Mouse (Mus musculus) cerebellum, adult 11-12 months (tissue): ENCODE results near the gene Ehd1.
A peak's percentile ranks its signal among the peaks of the same experiment; 100 is the strongest.

ENCODE experiments used
- DNase-seq: peaks from one replicate; pipeline ENCODE4 v3.0.0; 2022

Gene Ehd1

DNA sequence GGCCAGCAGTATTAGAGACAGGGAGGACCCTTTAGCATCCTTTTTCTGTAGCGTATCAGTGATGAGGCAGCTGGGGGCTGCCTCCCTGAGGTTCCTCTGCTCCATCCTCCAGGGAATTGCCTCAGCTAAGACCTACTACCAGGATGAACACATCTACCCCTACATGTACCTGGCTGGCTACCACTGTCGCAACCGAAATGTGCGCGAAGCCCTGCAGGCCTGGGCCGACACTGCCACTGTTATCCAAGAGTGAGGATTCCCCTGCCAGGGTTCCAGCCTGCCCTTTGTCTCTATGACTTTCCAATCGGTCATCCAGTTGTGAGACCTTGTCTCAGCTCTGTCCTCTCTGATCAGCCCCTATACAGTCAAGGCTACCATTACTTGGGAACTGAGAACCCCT, 61.6 kb downstream of the Ehd1 start:
- peak; percentile 44 for DNase-seq

DNA sequence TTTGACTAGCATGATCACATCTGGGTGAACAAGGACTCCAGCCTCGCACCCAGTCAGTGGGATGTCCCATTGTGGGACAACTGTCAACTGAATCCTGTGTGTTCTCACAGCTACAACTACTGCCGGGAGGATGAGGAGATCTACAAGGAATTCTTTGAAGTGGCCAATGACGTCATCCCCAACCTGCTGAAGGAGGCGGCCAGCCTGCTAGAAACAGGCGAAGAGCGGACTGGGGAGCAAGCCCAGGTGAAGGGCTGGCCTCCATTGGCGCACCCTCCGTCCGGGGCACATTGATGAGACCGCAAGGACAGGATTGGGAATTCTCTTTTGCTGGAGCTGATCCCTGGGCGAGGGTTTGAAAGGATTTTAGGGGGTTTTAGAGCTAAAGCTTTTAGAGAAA, 62.2 kb downstream of the Ehd1 start:
- peak; percentile 47 for DNase-seq

DNA sequence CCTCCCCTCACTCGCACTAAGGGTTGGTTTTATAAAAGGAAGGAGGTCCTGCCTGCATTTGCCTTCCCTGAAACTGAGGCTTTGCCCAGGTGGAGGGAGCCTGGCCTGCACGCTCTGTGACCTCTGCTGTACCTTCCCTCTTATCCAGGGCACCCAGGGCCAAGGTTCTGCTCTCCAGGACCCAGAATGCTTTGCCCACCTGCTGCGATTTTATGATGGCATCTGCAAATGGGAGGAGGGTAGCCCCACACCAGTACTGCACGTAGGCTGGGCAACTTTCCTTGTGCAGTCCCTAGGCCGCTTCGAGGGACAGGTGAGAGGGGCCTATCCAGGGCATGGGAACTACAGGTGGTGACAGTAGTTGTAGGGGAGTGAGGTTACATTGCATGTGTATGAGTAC, 62.7 kb downstream of the Ehd1 start:
- peak; percentile 58 for DNase-seq

DNA sequence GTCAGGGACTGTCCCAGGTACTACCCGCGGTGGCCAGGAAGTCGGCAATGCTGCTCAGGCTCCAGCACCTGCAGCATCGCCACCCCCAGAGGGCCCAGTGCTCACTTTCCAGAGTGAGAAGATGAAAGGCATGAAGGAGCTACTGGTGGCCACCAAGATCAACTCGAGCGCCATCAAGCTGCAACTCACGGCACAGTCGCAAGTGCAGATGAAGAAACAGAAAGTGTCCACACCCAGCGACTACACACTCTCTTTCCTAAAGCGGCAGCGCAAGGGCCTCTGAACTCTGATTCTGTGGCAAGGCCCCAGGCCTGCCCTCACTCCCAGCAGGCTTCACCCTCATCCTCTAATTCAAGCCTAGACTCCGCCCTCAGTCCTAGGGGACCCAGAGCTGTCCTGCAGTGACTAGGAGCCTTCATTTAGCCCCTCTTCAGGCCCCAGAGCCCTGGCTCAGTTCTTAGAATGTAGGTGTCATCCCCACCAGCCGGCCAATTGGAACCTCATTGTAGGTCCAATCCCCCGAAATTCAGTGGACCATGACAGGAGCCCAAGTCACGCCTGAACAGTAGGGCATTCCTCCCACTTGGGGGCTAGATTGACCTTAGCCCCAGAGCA, 63.5 kb downstream of the Ehd1 start:
- DNase-seq: peak; percentile 54

DNA sequence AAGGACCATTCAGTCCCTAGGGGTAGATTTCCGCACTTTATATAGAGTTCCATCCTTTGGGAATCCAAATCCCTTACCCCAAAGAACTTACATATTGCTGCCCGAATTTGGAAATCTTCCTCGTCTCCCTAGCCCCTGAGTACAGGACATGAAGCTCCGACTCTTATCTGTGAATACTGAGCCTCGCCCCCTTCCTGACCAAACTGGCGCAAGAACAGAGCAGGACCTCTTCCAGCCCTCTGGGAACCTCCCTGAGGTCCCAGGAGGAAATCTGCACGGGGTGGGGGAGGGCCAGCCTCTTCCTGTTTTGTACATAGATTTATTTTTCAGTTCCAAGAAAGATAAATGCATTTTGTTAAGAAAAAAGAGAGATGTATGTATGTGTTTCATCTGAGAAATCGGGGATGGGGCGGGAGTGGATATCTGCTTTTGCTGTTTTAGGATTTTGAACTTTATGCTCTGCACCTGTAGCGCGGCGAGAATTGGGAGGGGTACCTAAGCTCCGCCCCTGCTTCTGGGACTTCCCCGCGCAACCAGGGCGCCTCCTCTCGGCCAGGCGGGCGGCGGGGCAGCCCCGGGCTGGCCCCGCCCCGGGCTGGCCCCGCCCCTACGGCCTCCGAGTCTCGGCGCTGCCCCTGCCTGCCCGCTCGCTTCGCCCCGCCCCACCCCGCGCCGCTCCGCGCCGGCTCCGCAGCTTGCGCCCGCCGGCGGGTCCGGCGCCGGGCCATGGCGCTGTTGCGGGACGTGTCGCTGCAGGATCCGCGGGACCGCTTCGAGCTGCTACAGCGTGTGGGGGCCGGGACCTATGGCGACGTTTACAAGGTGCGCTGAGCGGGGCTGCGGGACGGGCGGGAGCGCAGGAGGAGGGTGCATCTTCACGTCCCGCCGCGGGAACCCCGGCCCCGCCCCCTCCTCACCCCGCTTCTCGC, 64.3 kb downstream of the Ehd1 start, which contains the start of gene Map4k2:
Gene Map4k2, plus strand, starts transcription at position 612 of the 929 bp plus-strand sequence.
- DNase-seq: peak; percentile 83

DNA sequence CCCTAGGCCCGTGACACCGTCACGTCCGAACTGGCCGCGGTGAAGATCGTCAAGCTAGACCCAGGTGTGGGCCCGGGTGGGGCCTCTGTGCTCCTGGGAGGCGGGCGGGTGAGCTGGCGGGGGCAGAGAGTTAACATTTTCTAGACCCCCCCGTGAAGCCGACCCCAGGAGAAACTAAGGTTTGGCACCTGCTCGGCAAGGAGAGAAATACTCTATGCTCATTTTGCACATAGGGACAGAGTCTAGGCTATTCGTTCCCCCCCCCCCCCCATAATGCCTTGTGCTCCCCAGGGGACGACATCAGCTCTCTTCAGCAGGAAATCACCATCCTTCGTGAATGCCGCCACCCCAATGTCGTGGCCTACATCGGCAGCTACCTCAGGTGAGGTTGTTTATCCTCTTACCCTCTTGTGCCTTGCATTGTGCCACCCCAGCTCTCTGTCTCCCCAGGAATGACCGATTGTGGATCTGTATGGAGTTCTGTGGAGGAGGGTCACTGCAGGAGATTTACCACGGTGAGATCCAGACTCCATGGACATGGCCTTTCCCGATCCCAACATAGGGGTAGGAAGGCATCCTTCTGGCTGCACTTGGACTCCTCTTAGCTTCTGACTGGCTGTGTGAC, 65.0 kb downstream of the Ehd1 start:
- peak; percentile 52 for DNase-seq

DNA sequence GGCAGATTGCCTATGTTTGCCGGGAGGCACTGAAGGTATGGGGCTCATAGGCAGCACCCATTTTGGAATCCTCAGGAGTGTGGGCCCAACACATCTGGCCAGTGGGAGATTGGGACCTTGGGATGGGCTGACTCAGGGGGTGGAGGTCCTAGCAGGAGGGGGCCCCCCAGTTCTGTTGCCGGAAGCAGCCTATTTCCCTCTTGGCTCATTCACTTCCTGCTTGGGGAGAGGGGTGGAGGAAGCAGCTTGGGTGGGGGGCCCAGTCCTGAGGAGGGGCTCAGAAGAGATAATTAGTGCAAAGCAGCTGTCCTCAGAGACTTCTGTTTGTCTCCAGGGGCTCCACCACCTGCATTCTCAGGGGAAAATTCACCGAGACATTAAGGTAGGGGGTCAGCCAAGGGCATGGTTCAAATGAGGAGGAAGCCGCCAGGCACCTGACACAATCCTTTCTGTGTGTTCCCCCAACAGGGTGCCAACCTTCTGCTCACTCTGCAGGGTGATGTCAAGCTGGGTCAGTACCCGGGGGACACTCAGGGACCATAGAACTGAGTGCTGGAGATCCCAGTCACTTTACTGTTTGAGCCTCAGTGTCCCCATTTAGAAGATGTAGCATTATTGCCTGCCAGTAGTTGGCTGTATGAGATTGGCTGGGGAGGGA, 65.9 kb downstream of the Ehd1 start:
- peak; percentile 57 for DNase-seq

DNA sequence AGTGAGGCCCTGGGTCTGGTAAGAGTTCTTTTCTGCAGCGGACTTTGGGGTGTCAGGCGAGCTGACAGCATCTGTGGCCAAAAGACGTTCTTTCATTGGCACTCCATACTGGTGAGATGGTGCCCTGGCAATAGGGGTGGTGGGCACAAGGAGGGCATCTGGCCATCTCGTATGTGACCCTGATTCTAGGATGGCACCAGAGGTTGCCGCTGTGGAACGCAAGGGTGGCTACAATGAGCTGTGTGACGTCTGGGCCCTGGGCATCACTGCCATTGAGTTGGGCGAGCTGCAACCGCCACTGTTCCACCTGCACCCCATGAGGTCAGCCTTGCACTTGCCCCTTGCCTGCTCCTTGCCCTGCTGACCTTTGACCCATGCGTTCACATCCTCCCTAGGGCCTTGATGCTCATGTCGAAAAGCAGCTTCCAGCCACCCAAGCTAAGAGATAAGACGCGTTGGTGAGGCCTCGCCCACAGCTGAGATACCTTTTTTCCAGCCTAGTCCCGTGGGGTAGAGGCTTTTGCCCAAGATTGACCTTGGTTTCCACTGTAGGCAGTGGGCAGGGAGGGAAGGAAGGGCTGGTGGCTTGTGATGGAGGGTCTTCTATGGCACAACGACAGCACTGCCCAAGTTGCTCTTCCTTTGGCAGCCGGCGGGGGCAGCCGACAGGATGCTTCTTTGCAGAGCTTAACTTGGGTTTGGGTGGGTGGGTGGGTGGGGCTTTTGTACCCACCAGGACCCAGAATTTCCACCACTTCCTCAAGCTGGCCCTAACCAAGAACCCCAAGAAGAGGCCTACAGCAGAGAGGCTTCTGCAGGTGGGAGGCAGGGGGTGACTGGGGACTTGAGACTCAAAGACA, 66.8 kb downstream of the Ehd1 start:
- DNase-seq: peak; percentile 63

DNA sequence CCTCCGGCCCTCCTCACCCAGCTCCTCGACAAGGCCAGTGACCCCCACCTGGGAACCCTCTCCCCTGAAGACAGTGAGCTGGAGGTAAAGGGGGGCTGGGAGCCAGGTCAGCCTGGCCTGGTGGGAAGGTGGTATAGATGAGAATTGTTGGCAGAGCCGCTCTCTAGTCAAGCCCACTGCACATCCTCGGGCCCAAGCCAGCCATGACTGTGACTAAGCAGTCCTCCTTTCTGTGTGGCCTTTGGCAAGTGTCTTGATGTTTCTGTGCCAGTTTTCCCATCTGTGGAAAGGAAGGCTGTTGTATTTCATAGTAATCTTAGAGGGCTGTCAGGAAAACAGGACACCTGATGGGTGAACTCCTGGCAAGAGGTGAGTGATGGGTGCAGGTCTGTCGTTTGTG, 67.5 kb downstream of the Ehd1 start:
- DNase-seq: peak; percentile 70

DNA sequence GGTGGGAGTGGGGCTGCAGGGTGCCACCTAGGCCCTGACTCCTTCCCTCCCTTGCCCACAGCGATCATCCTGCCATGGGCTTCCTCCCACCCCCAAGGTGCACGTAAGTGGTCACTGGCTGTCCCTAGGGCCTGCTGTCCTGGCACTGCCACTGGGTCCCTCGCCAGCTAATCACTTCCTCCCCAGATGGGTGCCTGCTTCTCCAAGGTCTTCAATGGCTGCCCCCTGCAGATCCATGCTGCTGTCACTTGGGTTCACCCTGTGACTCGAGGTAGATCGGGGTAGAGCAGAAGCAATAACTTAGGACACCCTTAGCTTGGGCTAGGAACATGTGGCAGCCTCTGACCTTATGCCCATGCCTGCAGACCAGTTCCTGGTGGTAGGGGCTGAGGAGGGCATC, 69.5 kb downstream of the Ehd1 start:
- no peak for DNase-seq

DNA sequence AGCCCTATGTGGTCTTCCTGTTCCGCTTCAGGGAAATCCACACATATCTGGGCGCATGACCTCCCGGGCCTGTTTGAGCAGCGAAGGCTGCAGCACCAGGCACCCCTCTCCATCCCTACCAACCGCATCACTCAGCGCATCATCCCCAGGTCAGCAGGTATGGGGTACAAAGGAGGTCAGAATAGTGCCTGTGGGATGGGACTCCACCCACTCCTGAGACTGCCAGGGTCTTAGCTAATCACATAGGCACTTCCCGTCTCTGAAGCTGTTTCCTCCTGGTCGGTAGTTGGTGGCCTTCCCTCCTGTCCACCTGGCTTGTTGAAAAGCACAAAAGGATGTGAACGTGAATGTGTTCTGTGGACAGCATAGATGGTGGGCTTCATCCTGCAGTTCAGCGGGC, 70.1 kb downstream of the Ehd1 start:
- no peak for DNase-seq

DNA sequence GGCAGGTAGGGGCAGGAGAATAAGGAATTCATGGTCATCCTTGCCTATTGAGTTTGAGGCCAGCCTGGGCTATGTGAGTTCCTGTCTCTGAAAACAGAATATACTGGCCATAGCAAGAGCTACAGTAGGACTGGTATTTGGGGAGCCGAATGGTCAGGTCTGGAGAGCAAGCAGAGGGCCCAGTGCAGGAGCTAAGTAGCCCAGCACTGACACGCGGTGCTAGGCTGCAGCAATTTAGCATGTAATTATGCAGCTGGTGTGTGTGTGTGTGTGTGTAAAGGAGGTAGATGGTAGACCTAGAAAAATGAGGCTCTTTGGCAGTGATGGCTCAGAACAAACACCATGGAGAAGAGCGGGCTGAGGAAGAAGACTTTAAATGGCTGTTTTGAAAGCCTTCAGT, 71.1 kb downstream of the Ehd1 start:
- no peak for DNase-seq

DNA sequence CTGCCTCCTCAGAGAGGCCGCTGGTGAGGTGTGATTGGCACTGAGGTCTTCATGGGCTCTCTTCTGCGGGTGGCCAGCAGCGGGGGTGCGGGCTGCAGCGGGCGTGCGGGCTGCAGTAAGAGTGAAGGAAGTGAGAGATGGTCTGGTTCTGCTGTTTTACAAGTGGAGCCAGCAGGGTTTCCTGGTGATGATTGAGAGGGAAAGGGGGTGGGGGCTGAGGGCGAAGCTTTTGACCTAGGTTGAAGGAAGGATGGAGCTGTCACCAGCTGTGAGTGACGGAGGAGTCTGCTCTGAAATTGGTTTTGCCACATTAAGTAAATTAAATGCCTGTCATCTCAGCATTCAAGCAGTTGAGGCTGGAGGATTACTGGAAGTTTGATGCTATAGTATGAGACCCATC, 72.2 kb downstream of the Ehd1 start:
- DNase-seq: no peak

DNA sequence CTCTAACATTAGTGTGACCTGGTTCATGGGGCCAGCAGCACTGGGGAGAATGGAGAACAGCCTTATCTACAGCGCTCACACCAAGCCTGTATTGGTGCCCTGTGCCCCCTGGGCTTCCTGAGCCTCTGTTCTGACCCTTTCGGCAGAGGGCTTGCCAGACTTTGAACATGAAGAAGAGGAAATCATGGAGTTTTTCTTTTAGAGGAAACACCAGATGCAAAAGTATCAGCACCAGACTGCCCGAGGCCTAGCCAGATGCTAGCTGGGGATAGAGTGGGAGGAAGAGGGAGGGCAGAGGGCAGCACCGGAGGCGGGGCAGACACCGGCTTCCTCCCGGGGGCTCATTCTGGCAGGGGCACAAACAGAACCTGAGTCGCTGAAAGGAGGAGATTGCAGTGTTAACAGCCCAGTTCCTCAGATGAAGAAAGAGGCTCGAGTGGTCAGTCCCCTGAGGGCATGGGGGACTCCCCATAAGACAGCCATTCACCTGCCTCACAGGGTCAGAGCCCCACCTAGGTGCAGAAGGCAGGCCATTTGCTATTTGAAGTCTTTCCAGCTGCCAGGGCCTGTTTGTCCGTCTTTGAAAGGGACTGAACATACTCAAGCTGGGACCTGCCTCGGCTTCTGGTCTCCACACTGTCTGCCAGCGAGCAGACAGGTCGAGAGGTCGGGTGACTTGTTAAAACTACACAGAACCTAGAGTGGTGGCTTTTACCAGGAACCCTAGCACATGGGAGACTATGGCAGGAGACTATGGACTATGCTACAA, 72.9 kb downstream of the Ehd1 start:
- no peak for DNase-seq
